Mouse (Mus musculus): Measurements from ENCODE around the gene Dok7. TPM values are rescaled to one million over a fixed set of nuclear protein-coding genes. Genes with fewer than 3 reads are reported as not detected.
A peak's percentile ranks its signal among the peaks of the same experiment; 100 is the strongest.

Gene Dok7
- polyA plus RNA-seq, 1 experiment from 2014 or later, result 2.3 TPM

GRCm38 (mm10) chr5:35132278-35132980, 75.9 kb downstream of the Dok7 start:
- DNase-seq (ENCODE audit: low spot score), result no peak
- Histone ChIP-seq H3K27ac (no peak overlapping the region), H3K36me3 (no peaks in the 10 kb centered on the region), H3K27me3 (ENCODE audit: insufficient read depth, poor library complexity, severe bottlenecking) (peaks cover 15% of the 10 kb centered on the region; the same call in 1 of the 2 replicates), H3K4me1 (peaks cover 8% of the 10 kb centered on the region), H3K4me3 (no peak overlapping the region), H3K9me3 (no peaks in the 10 kb centered on the region)
- WGBS, result 91% methylated on average over 9 of the region's 9 CpGs

GRCm38 (mm10) chr5:35133468-35133867, 76.9 kb downstream of the Dok7 start:
- no peaks in the 10 kb centered on the region for H3K36me3 ChIP-seq
- 87% methylated on average over 4 of the region's 4 CpGs for WGBS
- no peaks in the 10 kb centered on the region for H3K9me3 ChIP-seq
- no peak for DNase-seq (ENCODE audit: low spot score)
- H3K4me1 ChIP-seq, result peaks cover 18% of the 10 kb centered on the region
- H3K27ac ChIP-seq, result no peak overlapping the region
- peaks cover 15% of the 10 kb centered on the region; the same call in 1 of the 2 replicates for H3K27me3 ChIP-seq (ENCODE audit: insufficient read depth, poor library complexity, severe bottlenecking)
- no peak overlapping the region for H3K4me3 ChIP-seq

- DNase-seq (ENCODE audit: low spot score), result no peak
Observed at GRCm38 (mm10) chr5:35134286-35134685, 77.7 kb downstream of the Dok7 start.

DNA sequence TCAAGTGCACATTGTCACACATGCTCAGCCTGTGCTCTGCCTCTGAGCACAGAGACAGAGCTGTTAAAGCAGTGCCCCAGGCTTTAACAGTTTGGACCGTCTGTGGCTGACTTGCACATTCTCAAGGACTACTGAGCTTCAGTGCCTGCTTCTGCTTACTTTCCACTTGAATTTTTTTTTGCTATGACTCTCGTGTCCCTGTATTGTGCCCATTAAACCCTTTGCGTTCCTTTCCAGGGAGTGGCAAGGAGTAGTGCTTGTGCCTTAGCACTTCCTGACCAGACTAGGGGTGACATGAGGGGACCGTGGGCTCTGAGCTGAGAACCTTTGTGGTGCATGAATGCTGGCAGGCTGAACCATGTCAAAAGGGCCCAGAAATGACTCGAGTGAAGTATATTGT, 79.3 kb downstream of the Dok7 start:
- Histone ChIP-seq H3K4me3 (no peak overlapping the region), H3K27me3 (ENCODE audit: insufficient read depth, poor library complexity, severe bottlenecking) (0 out of 2 replicates have a peak, but pooled peaks cover 9% of the 10 kb centered on the region), H3K9me3 (no peaks in the 10 kb centered on the region), H3K36me3 (no peaks in the 10 kb centered on the region), H3K27ac (no peak overlapping the region), H3K4me1 (peaks cover 18% of the 10 kb centered on the region)
- DNase-seq (ENCODE audit: low spot score), result no peak
- WGBS, result 66% methylated on average over 5 of the region's 5 CpGs

More at GRCm38 (mm10) chr5:35134286-35134685, 77.7 kb downstream of the Dok7 start:
- Histone ChIP-seq H3K36me3 (no peaks in the 10 kb centered on the region), H3K9me3 (no peaks in the 10 kb centered on the region), H3K4me3 (no peak overlapping the region), H3K27me3 (ENCODE audit: insufficient read depth, poor library complexity, severe bottlenecking) (peaks cover 9% of the 10 kb centered on the region; the same call in 1 of the 2 replicates), H3K4me1 (peaks cover 18% of the 10 kb centered on the region), H3K27ac (no peak overlapping the region)
- WGBS, result 72% methylated on average over 3 of the region's 3 CpGs

Small RNA genes within 50 kb of the gene (microRNA-seq; reads per million reads assigned to microRNA genes)
- gene Mir3097, result 4.3 reads per million, percentile 12 among the genes with 10 or more reads in this experiment

Other genes with a start within 250 kb of the Dok7 start
- 0.37 and 1.3 TPM in 2 replicates for gene Msantd1, start 148.8 kb upstream of the Dok7 start, polyA plus RNA-seq (2016; fragmentation: Nextera tagmentation; extraction: Ambion mirVana)
- 32.8 and 35.3 TPM in 2 replicates for gene Rgs12, start 107.3 kb upstream of the Dok7 start, polyA plus RNA-seq (2016; fragmentation: Nextera tagmentation; extraction: Ambion mirVana)
- 0.26 and 5.0 TPM in 2 replicates for gene Hgfac, start 15.3 kb upstream of the Dok7 start, polyA plus RNA-seq (2016; fragmentation: Nextera tagmentation; extraction: Ambion mirVana)
- 114 and 121 TPM in 2 replicates for gene Lrpap1, start 49.0 kb downstream of the Dok7 start, polyA plus RNA-seq (2016; fragmentation: Nextera tagmentation; extraction: Ambion mirVana)
- gene Adra2c, start 221.6 kb downstream of the Dok7 start, polyA plus RNA-seq (2016; fragmentation: Nextera tagmentation; extraction: Ambion mirVana), result 0.06 and 0.29 TPM in 2 replicates

Measured in heart, embryonic 10.5 days (tissue).